Mouse (Mus musculus) neural tube, postnatal 0 days (tissue): Measurements from ENCODE around the gene 4933428M09Rik. TPM values are rescaled to one million over a fixed set of nuclear protein-coding genes. Genes with fewer than 3 reads are reported as not detected.

ENCODE experiments used
- polyA plus RNA-seq: library from polyadenylated mRNA; unstranded; fragments of >200 nt; fragmentation: Nextera tagmentation; extraction: Ambion mirVana; gene quantifications from 2 replicates; pipeline ENCODE4 v1.2.1, GENCODE M21; 2015

Gene 4933428M09Rik
- polyA plus RNA-seq = not detected in 2 replicates

DNA sequence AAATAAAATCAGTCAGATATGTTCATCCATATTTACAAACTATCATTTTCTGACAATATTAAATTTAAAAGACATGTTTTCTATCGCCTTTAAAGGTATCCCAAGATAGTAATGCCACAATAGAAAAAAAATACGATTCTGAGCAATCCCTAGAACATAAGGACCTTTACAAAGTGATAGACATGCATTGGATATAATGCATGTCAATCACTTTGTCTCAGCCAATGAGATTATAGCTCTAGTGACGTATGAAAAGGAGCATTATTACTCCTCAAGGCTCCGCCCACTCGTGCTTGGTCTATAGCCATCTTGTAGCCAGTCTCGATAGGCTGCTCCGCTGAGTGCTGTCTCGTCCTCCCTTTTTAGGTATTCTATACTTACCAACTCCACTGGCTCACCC lies at the start of gene 4933428M09Rik:
Gene 4933428M09Rik, plus strand, starts transcription at position 301 of the 400 bp plus-strand sequence.

DNA sequence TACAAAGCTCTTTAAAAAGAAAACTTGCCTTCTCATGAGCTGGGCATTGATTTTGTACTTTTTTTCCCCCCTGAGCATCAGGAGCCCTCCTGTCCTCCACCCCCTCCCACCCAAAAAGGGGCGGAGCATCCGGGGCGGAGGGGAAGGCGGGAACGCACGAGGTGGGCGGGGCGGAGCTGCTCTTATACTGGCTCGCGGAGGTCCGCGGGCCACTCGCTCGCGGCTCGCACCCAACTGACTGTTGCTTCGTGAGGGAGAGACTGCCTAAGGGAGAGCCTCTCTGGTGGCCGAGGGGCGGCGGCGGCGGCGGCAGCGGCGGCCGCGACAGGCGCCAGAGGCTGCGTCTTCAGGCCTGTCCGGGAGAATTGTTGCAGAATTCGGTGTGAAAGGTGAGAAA lies 30.8 kb downstream of the 4933428M09Rik start, which contains the start of gene Mum1l1:
Gene Mum1l1, plus strand, starts transcription at position 214 of the 397 bp plus-strand sequence.

Other genes with a start within 250 kb of the 4933428M09Rik start
- not detected in 2 replicates for gene Serpina7, start 94.0 kb upstream of the 4933428M09Rik start, polyA plus RNA-seq
- not detected in 2 replicates for gene 4930513O06Rik, start 93.0 kb upstream of the 4933428M09Rik start, polyA plus RNA-seq
- gene Mum1l1, start 30.8 kb downstream of the 4933428M09Rik start, polyA plus RNA-seq = 12.3 and 12.4 TPM in 2 replicates
- gene Trap1a, start 154.5 kb downstream of the 4933428M09Rik start, polyA plus RNA-seq = not detected in 2 replicates